Mouse (Mus musculus): Measurements from ENCODE around the gene Exosc5. TPM values are rescaled to one million over a fixed set of nuclear protein-coding genes. Genes with fewer than 3 reads are reported as not detected.

Exosc5 gene
- total and polyA plus RNA-seq, 3 experiments, result 105 to 125 (median 123) TPM

- H3K9ac ChIP-seq (ENCODE audit: insufficient read depth, low read depth), result no peak overlapping the region
- DNase-seq (ENCODE audit: extremely low read depth), result no peak
- H3K4me3 ChIP-seq (replicated peaks in 1 of 3; ENCODE audit: low read depth in 2 of 3, low read length in 2 of 3, poor library complexity in 1 of 3), result no peak overlapping the region
- no peaks in the 10 kb centered on the region for H3K27me3 ChIP-seq (replicated peaks)
- peaks cover 53 to 72% of the 10 kb centered on the region in 2 experiments for H3K36me3 ChIP-seq (replicated peaks in 1 of 2; ENCODE audit: control insufficient read depth in 1 of 2, insufficient read depth in 1 of 2, low read length in 1 of 2)
- H3K27ac ChIP-seq (ENCODE audit: insufficient read depth, low read depth), result no peak overlapping the region
- dilution Hi-C loops (cut with MboI; ENCODE audit: extremely low pct_ligation_motif_present, extremely low pct_unique_long_range_greater_than_20kb, low sequenced_read_pairs) (no loop called here), in situ Hi-C loops (cut with MboI; ENCODE audit: low pct_ligation_motif_present, low pct_unique_long_range_greater_than_20kb, low sequenced_read_pairs) (no loop called here)
- H3K79me2 ChIP-seq (replicated peaks; ENCODE audit: control insufficient read depth, extremely low read depth, insufficient read depth, poor library complexity, severe bottlenecking), result peaks cover 15% of the 10 kb centered on the region
- no peak overlapping the region for H3K4me2 ChIP-seq (ENCODE audit: insufficient read depth, low read depth, poor library complexity, severe bottlenecking)
- H3K4me1 ChIP-seq (ENCODE audit: control insufficient read depth in 1 of 2, insufficient read depth in 2 of 2), result peaks cover 3 to 27% of the 10 kb centered on the region in 2 experiments; a peak in 3 of 4 replicates
- no peaks in the 10 kb centered on the region for H3K9me3 ChIP-seq (replicated peaks; ENCODE audit: low read length)
- TF ChIP-seq MAX (IDR thresholded peaks at IDR 0.05; ENCODE audit: low read length) (no peak), RAD21 (IDR thresholded peaks at IDR 0.05; ENCODE audit: low read depth, low read length) (no peak)
Measured at GRCm38 (mm10) chr7:25720760-25721159, 61.8 kb downstream of the Exosc5 start.

Other genes with a start within 250 kb of the Exosc5 start
- not detected in 2 replicates for gene Cxcl17, start 246.3 kb upstream of the Exosc5 start, total RNA-seq (2012; rRNA removed)
- gene Cxcl17, start 246.3 kb upstream of the Exosc5 start, total RNA-seq (2014; rRNA removed), result not detected in 2 replicates
- gene Cxcl17, start 246.3 kb upstream of the Exosc5 start, polyA plus RNA-seq (2012; ENCODE audit: insufficient read length, low read depth), result not detected in 2 replicates
- 3.1 TPM in 2 replicates for gene Ceacam1, start 181.6 kb upstream of the Exosc5 start, total RNA-seq (2012; rRNA removed)
- 4.7 and 5.9 TPM in 2 replicates for gene Ceacam1, start 181.6 kb upstream of the Exosc5 start, total RNA-seq (2014; rRNA removed)
- gene Ceacam1, start 181.6 kb upstream of the Exosc5 start, polyA plus RNA-seq (2012; ENCODE audit: insufficient read length, low read depth), result 19.2 and 25.1 TPM in 2 replicates
- gene Ceacam2, start 119.3 kb upstream of the Exosc5 start, total RNA-seq (2012; rRNA removed), result 0.08 TPM in 1 of 2 replicates, not detected in the other
- not detected in 2 replicates for gene Ceacam2, start 119.3 kb upstream of the Exosc5 start, total RNA-seq (2014; rRNA removed)
- 0.64 and 0.90 TPM in 2 replicates for gene Ceacam2, start 119.3 kb upstream of the Exosc5 start, polyA plus RNA-seq (2012; ENCODE audit: insufficient read length, low read depth)
- gene Erich4, start 43.3 kb upstream of the Exosc5 start, total RNA-seq (2012; rRNA removed), result not detected in 2 replicates
- gene Erich4, start 43.3 kb upstream of the Exosc5 start, total RNA-seq (2014; rRNA removed), result not detected in 2 replicates
- gene Erich4, start 43.3 kb upstream of the Exosc5 start, polyA plus RNA-seq (2012; ENCODE audit: insufficient read length, low read depth), result not detected in 2 replicates
- 18.7 and 21.4 TPM in 2 replicates for gene Dmac2, start 39.8 kb upstream of the Exosc5 start, total RNA-seq (2012; rRNA removed)
- gene Dmac2, start 39.8 kb upstream of the Exosc5 start, total RNA-seq (2014; rRNA removed), result 19.8 and 20.6 TPM in 2 replicates
- 35.0 and 35.1 TPM in 2 replicates for gene Dmac2, start 39.8 kb upstream of the Exosc5 start, polyA plus RNA-seq (2012; ENCODE audit: insufficient read length, low read depth)
- gene B3gnt8, start 32.5 kb upstream of the Exosc5 start, total RNA-seq (2012; rRNA removed), result 0.21 TPM in 2 replicates
- not detected in 2 replicates for gene B3gnt8, start 32.5 kb upstream of the Exosc5 start, total RNA-seq (2014; rRNA removed)
- 0.24 and 0.29 TPM in 2 replicates for gene B3gnt8, start 32.5 kb upstream of the Exosc5 start, polyA plus RNA-seq (2012; ENCODE audit: insufficient read length, low read depth)
- gene Bckdha, start 183 bp upstream of the Exosc5 start, total RNA-seq (2012; rRNA removed), result 14.9 and 19.9 TPM in 2 replicates
- gene Bckdha, start 183 bp upstream of the Exosc5 start, total RNA-seq (2014; rRNA removed), result 20.8 and 21.4 TPM in 2 replicates
- 13.4 and 17.2 TPM in 2 replicates for gene Bckdha, start 183 bp upstream of the Exosc5 start, polyA plus RNA-seq (2012; ENCODE audit: insufficient read length, low read depth)
- 0.17 and 0.55 TPM in 2 replicates for gene Tmem91, start 16.0 kb downstream of the Exosc5 start, total RNA-seq (2012; rRNA removed)
- not detected in 2 replicates for gene Tmem91, start 16.0 kb downstream of the Exosc5 start, total RNA-seq (2014; rRNA removed)
- gene Tmem91, start 16.0 kb downstream of the Exosc5 start, polyA plus RNA-seq (2012; ENCODE audit: insufficient read length, low read depth), result 1.3 and 1.9 TPM in 2 replicates
- 13.1 and 15.8 TPM in 2 replicates for gene B9d2, start 21.6 kb downstream of the Exosc5 start, total RNA-seq (2012; rRNA removed)
- 9.3 and 10.0 TPM in 2 replicates for gene B9d2, start 21.6 kb downstream of the Exosc5 start, total RNA-seq (2014; rRNA removed)
- gene B9d2, start 21.6 kb downstream of the Exosc5 start, polyA plus RNA-seq (2012; ENCODE audit: insufficient read length, low read depth), result 21.2 and 23.8 TPM in 2 replicates
- gene Tgfb1, start 27.8 kb downstream of the Exosc5 start, total RNA-seq (2012; rRNA removed), result 25.9 and 28.8 TPM in 2 replicates
- gene Tgfb1, start 27.8 kb downstream of the Exosc5 start, total RNA-seq (2014; rRNA removed), result 8.7 and 9.2 TPM in 2 replicates
- gene Tgfb1, start 27.8 kb downstream of the Exosc5 start, polyA plus RNA-seq (2012; ENCODE audit: insufficient read length, low read depth), result 104 and 109 TPM in 2 replicates
- 14.1 and 14.4 TPM in 2 replicates for gene Ccdc97, start 59.9 kb downstream of the Exosc5 start, total RNA-seq (2012; rRNA removed)
- 4.5 and 5.7 TPM in 2 replicates for gene Ccdc97, start 59.9 kb downstream of the Exosc5 start, total RNA-seq (2014; rRNA removed)
- gene Ccdc97, start 59.9 kb downstream of the Exosc5 start, polyA plus RNA-seq (2012; ENCODE audit: insufficient read length, low read depth), result 38.8 and 44.8 TPM in 2 replicates
- gene Hnrnpul1, start 95.6 kb downstream of the Exosc5 start, total RNA-seq (2012; rRNA removed), result 67.6 and 72.2 TPM in 2 replicates
- 44.7 and 52.6 TPM in 2 replicates for gene Hnrnpul1, start 95.6 kb downstream of the Exosc5 start, total RNA-seq (2014; rRNA removed)
- gene Hnrnpul1, start 95.6 kb downstream of the Exosc5 start, polyA plus RNA-seq (2012; ENCODE audit: insufficient read length, low read depth), result 155 and 188 TPM in 2 replicates
- gene Axl, start 129.5 kb downstream of the Exosc5 start, total RNA-seq (2012; rRNA removed), result 0.76 and 0.98 TPM in 2 replicates
- gene Axl, start 129.5 kb downstream of the Exosc5 start, total RNA-seq (2014; rRNA removed), result 0.15 and 0.19 TPM in 2 replicates
- 0.96 and 1.6 TPM in 2 replicates for gene Axl, start 129.5 kb downstream of the Exosc5 start, polyA plus RNA-seq (2012; ENCODE audit: insufficient read length, low read depth)
- 0.04 TPM in 1 of 2 replicates, not detected in the other for gene Cyp2s1, start 157.7 kb downstream of the Exosc5 start, total RNA-seq (2012; rRNA removed)
- gene Cyp2s1, start 157.7 kb downstream of the Exosc5 start, total RNA-seq (2014; rRNA removed), result not detected in 2 replicates
- gene Cyp2s1, start 157.7 kb downstream of the Exosc5 start, polyA plus RNA-seq (2012; ENCODE audit: insufficient read length, low read depth), result not detected in 2 replicates
- not detected in 2 replicates for gene Cyp2b10, start 238.5 kb downstream of the Exosc5 start, total RNA-seq (2012; rRNA removed)
- not detected in 2 replicates for gene Cyp2b10, start 238.5 kb downstream of the Exosc5 start, total RNA-seq (2014; rRNA removed)
- not detected in 2 replicates for gene Cyp2b10, start 238.5 kb downstream of the Exosc5 start, polyA plus RNA-seq (2012; ENCODE audit: insufficient read length, low read depth)